Mouse (Mus musculus) kidney, embryonic 16.5 days (tissue): ENCODE measurements around the gene Gm5244. TPM values are rescaled to one million over a fixed set of nuclear protein-coding genes. Genes with fewer than 3 reads are reported as not detected.

ENCODE experiments used
- ATAC-seq: fragments of 200-750 bp; cut with Nextera tagmentation; 2 replicates; pipeline ENCODE4 v1.8.0; 2017; ENCODE audit warnings: moderate TSS enrichment; ENCODE audit not compliant: low FRiP score, low TSS enrichment
- H3K27ac ChIP-seq: fragments of 300-500 bp; sonication (generic); 2 replicates; pipeline ENCODE4 v1.5.1; 2014; ENCODE audit warnings: low read length
- H3K27me3 ChIP-seq: fragments of 300-500 bp; sonication (generic); 2 replicates; pipeline ENCODE4 v1.6.1; 2014; ENCODE audit warnings: low read length, control low read depth, mixed read lengths; ENCODE audit not compliant: insufficient read depth
- H3K36me3 ChIP-seq: fragments of 300-500 bp; sonication (generic); 2 replicates; pipeline ENCODE4 v1.6.1; 2014; ENCODE audit warnings: low read length, control low read depth, mixed read lengths; ENCODE audit not compliant: insufficient read depth
- H3K4me1 ChIP-seq: fragments of 300-500 bp; sonication (generic); 2 replicates; pipeline ENCODE4 v1.6.1; 2014; ENCODE audit warnings: low read length, control low read depth, mixed read lengths; ENCODE audit not compliant: insufficient read depth
- H3K4me2 ChIP-seq: fragments of 300-500 bp; sonication (generic); replicated peaks from 2 replicates; pipeline ENCODE4 v1.6.1; 2014; ENCODE audit warnings: low read depth, low read length
- H3K4me3 ChIP-seq: fragments of 300-500 bp; sonication (generic); 2 replicates; pipeline ENCODE4 v1.5.1; 2014; ENCODE audit warnings: mild to moderate bottlenecking, low read length
- H3K9ac ChIP-seq: fragments of 300-500 bp; sonication (generic); replicated peaks from 2 replicates; pipeline ENCODE4 v1.6.1; 2014; ENCODE audit warnings: low read length
- H3K9me3 ChIP-seq: fragments of 300-500 bp; sonication (generic); 2 replicates; pipeline ENCODE4 v1.6.1; 2016; ENCODE audit warnings: low read length, control low read depth
- WGBS: fragments of 180-500 bp; shearing (Covaris S2); extraction: QIAGEN DNeasy Blood & Tissue Kit; methylation state at CpG from one replicate; pipeline ENCODE4 v1.1.7; 2014; 5-methylcytosine and 5-hydroxymethylcytosine counted together
- polyA plus RNA-seq: library from polyadenylated mRNA; unstranded; fragments of >200 nt; fragmentation: Nextera tagmentation; extraction: Ambion mirVana; gene quantifications from 2 replicates; pipeline ENCODE4 v1.2.1, GENCODE M21; 2015

Gm5244 gene
- not detected in 2 replicates for polyA plus RNA-seq

- ATAC-seq, result no peak
Measured at GRCm38 (mm10) chr19:12846382-12846781, at the start of gene Gm5244. Gene Gm5244 (plus strand): TSS chr19:12846682.

GRCm38 (mm10) chr19:12797071-12797470 lies 49.4 kb upstream of the Gm5244 start:
- no peak for ATAC-seq
- no peaks in the 10 kb centered on the region for H3K9me3 ChIP-seq
- H3K4me2 ChIP-seq, result peak overlapping the region; percentile 85
- H3K4me1 ChIP-seq, result peaks cover 4% of the 10 kb centered on the region
- H3K27ac ChIP-seq, result peak overlapping the region; percentile 99
- WGBS, result 2% methylated on average over 7 of the region's 7 CpGs
- H3K36me3 ChIP-seq, result no peaks in the 10 kb centered on the region
- H3K9ac ChIP-seq, result peak overlapping the region; percentile 86
- peak overlapping the region; percentile 96 for H3K4me3 ChIP-seq
- no peaks in the 10 kb centered on the region for H3K27me3 ChIP-seq

More at GRCm38 (mm10) chr19:12846382-12846781, at the start of gene Gm5244:
- H3K27me3 ChIP-seq, result no peaks in the 10 kb centered on the region
- H3K9ac ChIP-seq, result no peak within 1 kb of the TSS
- no peak within 1 kb of the TSS for H3K4me2 ChIP-seq
- no peak within 1 kb of the TSS for H3K27ac ChIP-seq
- no peak within 1 kb of the TSS for H3K4me3 ChIP-seq
- no peaks in the 10 kb centered on the region for H3K4me1 ChIP-seq
- H3K36me3 ChIP-seq, result no peaks in the 10 kb centered on the region
- no peaks in the 10 kb centered on the region for H3K9me3 ChIP-seq

- Histone ChIP-seq H3K36me3 (no peaks in the 10 kb centered on the region), H3K4me3 (no peak overlapping the region), H3K4me2 (no peak overlapping the region), H3K27ac (no peak overlapping the region), H3K9ac (no peak overlapping the region), H3K27me3 (no peaks in the 10 kb centered on the region), H3K9me3 (no peaks in the 10 kb centered on the region), H3K4me1 (no peaks in the 10 kb centered on the region)
- WGBS, result 74% methylated on average over 4 of the region's 4 CpGs
- ATAC-seq, result no peak
Measured at GRCm38 (mm10) chr19:12798404-12798803, 48.1 kb upstream of the Gm5244 start.

- no peak for ATAC-seq
- Histone ChIP-seq H3K4me3 (no peak overlapping the region), H3K27ac (no peak overlapping the region), H3K9me3 (no peaks in the 10 kb centered on the region), H3K36me3 (no peaks in the 10 kb centered on the region), H3K9ac (no peak overlapping the region), H3K4me2 (no peak overlapping the region), H3K4me1 (no peaks in the 10 kb centered on the region), H3K27me3 (no peaks in the 10 kb centered on the region)
- WGBS, result 80% methylated on average over 3 of the region's 3 CpGs
Measured at GRCm38 (mm10) chr19:12799081-12799480, 47.4 kb upstream of the Gm5244 start.

GRCm38 (mm10) chr19:12800621-12801020 lies 45.9 kb upstream of the Gm5244 start:
- Histone ChIP-seq H3K4me1 (no peaks in the 10 kb centered on the region), H3K27ac (no peak overlapping the region), H3K4me2 (no peak overlapping the region), H3K9ac (no peak overlapping the region), H3K36me3 (no peaks in the 10 kb centered on the region), H3K27me3 (no peaks in the 10 kb centered on the region), H3K4me3 (no peak overlapping the region), H3K9me3 (no peaks in the 10 kb centered on the region)
- ATAC-seq, result no peak
- WGBS, result 68% methylated on average over 2 of the region's 2 CpGs

- H3K9ac ChIP-seq, result no peak overlapping the region
- H3K4me2 ChIP-seq, result no peak overlapping the region
- H3K9me3 ChIP-seq, result no peaks in the 10 kb centered on the region
- H3K27ac ChIP-seq, result no peak overlapping the region
- H3K36me3 ChIP-seq, result no peaks in the 10 kb centered on the region
- H3K4me1 ChIP-seq, result no peaks in the 10 kb centered on the region
- H3K27me3 ChIP-seq, result no peaks in the 10 kb centered on the region
- no peak for ATAC-seq
- 67% methylated on average over 3 of the region's 3 CpGs for WGBS
- no peak overlapping the region for H3K4me3 ChIP-seq
Measured at GRCm38 (mm10) chr19:12801046-12801445, 45.4 kb upstream of the Gm5244 start.

GRCm38 (mm10) chr19:12802830-12803229 lies 43.7 kb upstream of the Gm5244 start:
- H3K27ac ChIP-seq, result no peak overlapping the region
- no peaks in the 10 kb centered on the region for H3K4me1 ChIP-seq
- H3K27me3 ChIP-seq, result no peaks in the 10 kb centered on the region
- 72% methylated on average over 3 of the region's 3 CpGs for WGBS
- H3K36me3 ChIP-seq, result no peaks in the 10 kb centered on the region
- H3K4me2 ChIP-seq, result no peak overlapping the region
- no peak overlapping the region for H3K4me3 ChIP-seq
- no peaks in the 10 kb centered on the region for H3K9me3 ChIP-seq
- H3K9ac ChIP-seq, result no peak overlapping the region
- no peak for ATAC-seq

GRCm38 (mm10) chr19:12804237-12804636 lies 42.2 kb upstream of the Gm5244 start:
- 77% methylated on average over 1 of the region's 1 CpGs for WGBS
- no peaks in the 10 kb centered on the region for H3K36me3 ChIP-seq
- no peaks in the 10 kb centered on the region for H3K27me3 ChIP-seq
- H3K4me3 ChIP-seq, result no peak overlapping the region
- H3K4me2 ChIP-seq, result no peak overlapping the region
- no peak overlapping the region for H3K27ac ChIP-seq
- H3K9ac ChIP-seq, result no peak overlapping the region
- no peak for ATAC-seq
- no peaks in the 10 kb centered on the region for H3K4me1 ChIP-seq
- no peaks in the 10 kb centered on the region for H3K9me3 ChIP-seq

- H3K27ac ChIP-seq, result no peak overlapping the region
- no peak overlapping the region for H3K4me2 ChIP-seq
- no peak overlapping the region for H3K9ac ChIP-seq
- H3K4me3 ChIP-seq, result no peak overlapping the region
- no peaks in the 10 kb centered on the region for H3K36me3 ChIP-seq
- H3K9me3 ChIP-seq, result no peaks in the 10 kb centered on the region
- no peak for ATAC-seq
- H3K4me1 ChIP-seq, result no peaks in the 10 kb centered on the region
- WGBS, result 87% methylated on average over 3 of the region's 3 CpGs
- H3K27me3 ChIP-seq, result no peaks in the 10 kb centered on the region
Measured at GRCm38 (mm10) chr19:12805730-12806129, 40.8 kb upstream of the Gm5244 start.

- 71% methylated on average over 2 of the region's 2 CpGs for WGBS
- H3K9me3 ChIP-seq, result no peaks in the 10 kb centered on the region
- no peaks in the 10 kb centered on the region for H3K4me1 ChIP-seq
- H3K36me3 ChIP-seq, result no peaks in the 10 kb centered on the region
- H3K27me3 ChIP-seq, result no peaks in the 10 kb centered on the region
- H3K4me3 ChIP-seq, result no peak overlapping the region
- no peak overlapping the region for H3K27ac ChIP-seq
- ATAC-seq, result no peak
- no peak overlapping the region for H3K4me2 ChIP-seq
- no peak overlapping the region for H3K9ac ChIP-seq
Measured at GRCm38 (mm10) chr19:12806214-12806613, 40.3 kb upstream of the Gm5244 start.
